Mouse (Mus musculus) embryonic facial prominence, embryonic 15.5 days (tissue): ENCODE data around the gene Impg1. TPM values are rescaled to one million over a fixed set of nuclear protein-coding genes. Genes with fewer than 3 reads are reported as not detected.
"Not testable (repeated sequence)": the region's sequence is repeated elsewhere in the genome, so short reads cannot be mapped to it uniquely, and the experiment has no call there.

Experiments used
- ATAC-seq: fragments of 200-750 bp; cut with Nextera tagmentation; 2 replicates; pipeline ENCODE4 v1.8.0; 2017; ENCODE audit warnings: low read depth, moderate TSS enrichment; ENCODE audit not compliant: insufficient number of reproducible peaks, low FRiP score, low TSS enrichment
- H3K27ac ChIP-seq: fragments of 300-500 bp; sonication (generic); replicated peaks from 2 replicates; pipeline ENCODE4 v1.5.1; 2015; ENCODE audit warnings: mild to moderate bottlenecking, inconsistent platforms
- H3K27me3 ChIP-seq: fragments of 300-500 bp; sonication (generic); 2 replicates; pipeline ENCODE4 v1.6.1; 2015; ENCODE audit warnings: inconsistent platforms
- H3K36me3 ChIP-seq: fragments of 300-500 bp; sonication (generic); 2 replicates; pipeline ENCODE4 v1.6.1; 2015; ENCODE audit warnings: mild to moderate bottlenecking, inconsistent platforms
- H3K4me1 ChIP-seq: fragments of 300-500 bp; sonication (generic); 2 replicates; pipeline ENCODE4 v1.6.1; 2015; ENCODE audit warnings: inconsistent platforms
- H3K4me2 ChIP-seq: fragments of 300-500 bp; sonication (generic); replicated peaks from 2 replicates; pipeline ENCODE4 v1.6.1; 2015; ENCODE audit warnings: mild to moderate bottlenecking, inconsistent platforms
- H3K4me3 ChIP-seq: fragments of 300-500 bp; sonication (generic); replicated peaks from 2 replicates; pipeline ENCODE4 v1.5.1; 2015; ENCODE audit warnings: mild to moderate bottlenecking, inconsistent platforms
- H3K9ac ChIP-seq: fragments of 300-500 bp; sonication (generic); 2 replicates; pipeline ENCODE4 v1.6.1; 2015; ENCODE audit warnings: inconsistent platforms
- H3K9me3 ChIP-seq: fragments of 300-500 bp; sonication (generic); replicated peaks from 2 replicates; pipeline ENCODE4 v1.6.1; 2016; ENCODE audit warnings: inconsistent platforms
- whole genome bisulfite sequencing: fragments of 180-500 bp; shearing (Covaris S2); methylation state at CpG from one replicate; pipeline ENCODE4 v1.1.7; 2015; 5-methylcytosine and 5-hydroxymethylcytosine counted together
- polyA plus RNA-seq: library from polyadenylated mRNA; unstranded; fragments of >200 nt; fragmentation: Nextera tagmentation; extraction: Ambion mirVana; gene quantifications from 2 replicates; pipeline ENCODE4 v1.2.1, GENCODE M21; 2015

Gene Impg1
- polyA plus RNA-seq, 1 experiment from 2014 or later = 0.08 TPM

DNA sequence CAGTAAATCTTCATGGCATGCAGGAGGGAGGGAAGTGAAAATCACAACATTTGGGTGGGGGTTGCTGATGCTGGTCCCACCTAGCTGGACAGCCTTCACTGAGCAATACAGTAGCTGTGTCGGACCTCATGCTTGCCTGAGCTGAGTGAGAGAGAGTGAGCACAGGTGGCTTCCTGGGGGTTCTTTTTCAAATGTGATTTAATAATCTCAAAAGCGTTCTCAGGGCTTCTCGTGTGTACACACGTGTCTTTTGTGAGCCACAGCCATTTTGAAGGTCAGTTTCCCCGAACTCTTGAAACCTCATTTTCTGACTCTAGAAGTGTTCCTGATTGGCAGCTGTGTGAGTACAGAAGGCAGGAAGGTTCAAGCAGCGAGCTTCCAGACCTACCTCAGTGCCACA is 122.8 kb downstream of the Impg1 start:
- no peaks in the 10 kb centered on the region for H3K4me1 ChIP-seq

DNA sequence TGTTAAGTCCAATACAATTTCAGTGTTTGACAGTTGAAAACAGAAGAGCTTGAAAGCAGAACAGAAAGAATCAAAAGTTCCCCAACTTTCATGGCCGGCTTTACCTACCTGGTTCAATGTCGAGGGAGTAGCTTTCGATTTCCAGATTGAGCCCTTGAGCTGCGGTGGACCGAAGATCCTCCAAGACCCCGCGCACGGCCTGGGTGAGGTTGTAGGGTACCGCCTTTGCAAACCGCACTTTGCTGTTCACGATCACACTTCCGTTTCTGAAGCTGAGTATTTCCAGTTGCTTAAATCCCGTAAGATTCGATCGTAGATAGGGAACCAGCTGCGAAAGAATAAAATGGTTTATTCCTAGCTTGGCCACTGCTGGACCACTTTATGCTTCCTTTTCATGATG is 123.5 kb downstream of the Impg1 start:
- Histone ChIP-seq H3K9me3 (no peaks in the 10 kb centered on the region), H3K4me1 (no peaks in the 10 kb centered on the region), H3K9ac (no peak overlapping the region), H3K36me3 (no peaks in the 10 kb centered on the region), H3K4me3 (no peak overlapping the region), H3K27ac (no peak overlapping the region), H3K4me2 (no peak overlapping the region), H3K27me3 (no peaks in the 10 kb centered on the region)
- 95% methylated on average over 16 of the region's 16 CpGs for WGBS
- no peak for ATAC-seq

More for the DNA sequence above, 122.8 kb downstream of the Impg1 start:
- no peak for ATAC-seq
- WGBS = 85% methylated on average over 6 of the region's 6 CpGs
- no peak overlapping the region for H3K4me3 ChIP-seq
- H3K36me3 ChIP-seq = no peaks in the 10 kb centered on the region
- no peak overlapping the region for H3K9ac ChIP-seq
- no peaks in the 10 kb centered on the region for H3K9me3 ChIP-seq
- no peaks in the 10 kb centered on the region for H3K27me3 ChIP-seq
- no peak overlapping the region for H3K27ac ChIP-seq
- no peak overlapping the region for H3K4me2 ChIP-seq

DNA sequence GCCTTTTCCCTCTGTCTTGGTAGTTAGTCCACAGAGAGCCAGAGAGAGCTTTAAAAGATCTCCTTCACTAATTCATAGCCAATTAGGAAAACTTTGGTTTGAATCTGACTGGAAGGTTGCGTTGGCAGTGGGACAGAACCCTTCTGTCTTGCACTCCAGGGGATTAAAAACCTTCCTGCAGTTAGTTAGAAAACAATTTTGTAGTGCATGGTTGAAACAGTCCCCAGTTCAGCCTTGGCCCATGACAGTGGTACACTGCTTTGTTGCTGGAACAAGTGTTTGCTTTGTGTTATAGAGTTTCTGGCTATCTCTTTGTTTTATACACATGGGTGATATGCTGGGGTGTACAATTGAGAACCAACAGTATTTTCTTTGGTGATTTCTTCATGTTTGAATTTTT is 124.4 kb downstream of the Impg1 start:
- WGBS = 42% methylated on average over 1 of the region's 1 CpGs
- no peak overlapping the region for H3K4me2 ChIP-seq
- H3K27ac ChIP-seq = no peak overlapping the region
- no peaks in the 10 kb centered on the region for H3K27me3 ChIP-seq
- H3K9me3 ChIP-seq = no peaks in the 10 kb centered on the region
- H3K9ac ChIP-seq = no peak overlapping the region
- H3K36me3 ChIP-seq = no peaks in the 10 kb centered on the region
- no peak overlapping the region for H3K4me3 ChIP-seq
- no peaks in the 10 kb centered on the region for H3K4me1 ChIP-seq
- no peak for ATAC-seq

DNA sequence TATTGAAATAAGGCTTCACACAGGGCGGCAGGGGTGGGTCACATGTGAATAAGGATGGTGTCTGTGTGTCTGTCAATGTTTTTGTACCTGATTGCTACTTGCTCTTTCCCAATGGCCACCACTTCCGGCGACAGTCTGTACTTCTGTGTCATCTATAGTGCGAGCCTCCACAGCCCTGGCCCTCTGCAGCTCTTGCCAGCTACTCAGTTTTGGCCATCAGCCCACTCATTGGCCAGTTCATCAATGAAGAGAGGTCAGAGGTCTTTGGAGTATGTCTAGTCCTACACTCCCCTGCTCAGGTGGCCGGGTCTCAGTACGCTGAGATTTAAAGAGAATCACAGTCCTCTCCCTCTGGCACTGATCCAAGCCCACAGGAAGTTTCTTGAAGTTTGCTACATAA is 127.3 kb downstream of the Impg1 start:
- H3K4me3 ChIP-seq = no peak overlapping the region
- no peak overlapping the region for H3K9ac ChIP-seq
- H3K4me1 ChIP-seq = 0 out of 2 replicates have a peak, but pooled peaks cover 5% of the 10 kb centered on the region
- H3K27ac ChIP-seq = no peak overlapping the region
- H3K27me3 ChIP-seq = no peaks in the 10 kb centered on the region
- 80% methylated on average over 6 of the region's 6 CpGs for WGBS
- H3K36me3 ChIP-seq = no peaks in the 10 kb centered on the region
- no peak overlapping the region for H3K4me2 ChIP-seq
- H3K9me3 ChIP-seq = no peaks in the 10 kb centered on the region
- ATAC-seq = no peak

DNA sequence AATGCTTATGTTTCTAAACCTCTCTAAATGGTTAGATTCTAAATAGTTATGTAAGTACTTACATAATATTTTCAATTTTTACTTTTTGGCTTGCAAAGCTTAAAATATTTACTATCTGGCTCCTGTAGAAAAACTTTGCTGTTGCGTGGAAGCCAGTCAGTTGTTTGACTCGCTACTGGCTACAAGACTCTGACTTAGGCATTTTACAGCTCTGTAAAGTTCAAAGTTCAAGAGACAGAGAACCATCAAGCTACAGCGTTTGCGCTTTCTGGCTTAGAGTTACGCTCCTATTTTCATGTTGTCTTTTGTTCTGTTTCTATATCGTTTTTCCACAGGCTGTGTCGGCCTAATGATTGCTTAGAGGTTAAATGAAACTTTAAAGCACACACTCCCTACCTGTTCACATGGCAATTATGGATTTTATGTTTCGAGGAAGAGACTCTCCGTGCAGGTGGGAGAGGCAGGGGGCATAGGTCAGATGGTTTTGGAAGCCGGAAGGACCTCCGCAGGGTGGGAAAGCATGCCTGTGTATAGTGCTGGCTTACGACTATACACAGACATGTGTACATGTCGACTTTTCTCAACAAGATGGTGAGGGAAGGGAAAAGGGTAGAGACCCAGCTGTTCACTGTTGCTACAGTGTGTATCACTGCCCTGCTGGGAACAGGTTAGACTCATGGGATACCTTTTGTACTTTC is 129.5 kb downstream of the Impg1 start:
- H3K27me3 ChIP-seq = no peaks in the 10 kb centered on the region
- no peak overlapping the region for H3K9ac ChIP-seq
- no peaks in the 10 kb centered on the region for H3K9me3 ChIP-seq
- H3K4me2 ChIP-seq = no peak overlapping the region
- no peak for ATAC-seq
- 83% methylated on average over 13 of the region's 13 CpGs for WGBS
- H3K4me3 ChIP-seq = no peak overlapping the region
- H3K4me1 ChIP-seq = peaks cover 13% of the 10 kb centered on the region; the same call in 1 of the 2 replicates
- no peak overlapping the region for H3K27ac ChIP-seq
- H3K36me3 ChIP-seq = no peaks in the 10 kb centered on the region

DNA sequence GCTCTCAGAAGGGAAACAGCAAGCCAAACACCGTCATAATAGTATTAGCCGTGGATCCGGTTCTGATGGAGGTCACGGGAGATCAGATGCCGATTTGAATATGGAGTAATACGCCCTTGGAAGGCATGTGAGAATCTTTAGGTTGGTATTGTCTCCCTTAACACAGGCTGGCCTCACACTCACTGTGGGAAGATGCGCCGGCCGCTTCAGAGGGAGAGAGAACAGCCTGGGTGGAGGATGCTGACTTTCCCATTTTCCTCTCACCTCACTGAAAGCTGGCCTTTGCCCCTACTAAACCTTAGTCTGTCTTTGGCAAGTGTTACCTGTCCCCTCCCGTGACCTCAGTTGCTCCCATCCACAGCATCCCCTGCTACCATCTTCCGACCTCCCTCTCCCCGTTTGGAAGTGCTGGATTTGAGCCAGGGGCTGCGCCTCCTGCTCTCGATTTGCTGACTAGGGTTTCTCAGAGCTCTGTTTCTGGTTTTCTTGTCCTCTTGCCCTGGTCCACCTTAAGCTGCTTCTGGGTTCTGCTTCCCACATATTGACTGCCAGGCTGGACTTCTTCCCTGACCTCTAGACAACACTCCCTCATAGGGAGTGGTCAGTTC is 131.2 kb downstream of the Impg1 start:
- peaks cover 13% of the 10 kb centered on the region; the same call in 1 of the 2 replicates for H3K4me1 ChIP-seq
- H3K36me3 ChIP-seq = no peaks in the 10 kb centered on the region
- H3K9me3 ChIP-seq = no peaks in the 10 kb centered on the region
- no peak overlapping the region for H3K27ac ChIP-seq
- no peaks in the 10 kb centered on the region for H3K27me3 ChIP-seq
- no peak overlapping the region for H3K4me3 ChIP-seq
- H3K4me2 ChIP-seq = peak overlapping the region; percentile 28
- no peak for ATAC-seq
- no peak overlapping the region for H3K9ac ChIP-seq
- 45% methylated on average over 14 of the region's 14 CpGs for WGBS

DNA sequence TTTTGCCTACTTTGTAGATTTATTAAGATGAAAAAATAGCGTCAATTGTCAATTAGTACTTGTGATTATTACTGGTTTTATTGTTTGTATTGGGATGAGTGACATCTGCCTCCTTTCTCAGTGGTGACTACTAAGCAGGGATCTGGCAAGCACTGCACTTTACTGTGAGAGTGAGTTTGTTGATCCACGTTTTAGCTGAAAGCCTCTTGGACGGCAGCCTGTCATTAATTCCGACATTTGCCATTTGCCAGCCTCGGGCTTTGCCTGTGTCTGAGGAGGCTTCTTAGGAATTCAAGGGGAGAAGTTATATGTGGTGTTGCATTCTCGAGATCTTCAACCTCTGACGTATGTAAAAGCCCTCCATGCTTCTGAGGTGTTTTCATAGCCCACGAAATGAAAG is 131.8 kb downstream of the Impg1 start:
- Histone ChIP-seq H3K27me3 (no peaks in the 10 kb centered on the region), H3K27ac (no peak overlapping the region), H3K36me3 (no peaks in the 10 kb centered on the region), H3K4me2 (peak overlapping the region; percentile 28), H3K9ac (no peak overlapping the region), H3K4me1 (peaks cover 13% of the 10 kb centered on the region; the same call in 1 of the 2 replicates), H3K4me3 (no peak overlapping the region), H3K9me3 (no peaks in the 10 kb centered on the region)
- no peak for ATAC-seq
- WGBS = 32% methylated on average over 8 of the region's 8 CpGs

DNA sequence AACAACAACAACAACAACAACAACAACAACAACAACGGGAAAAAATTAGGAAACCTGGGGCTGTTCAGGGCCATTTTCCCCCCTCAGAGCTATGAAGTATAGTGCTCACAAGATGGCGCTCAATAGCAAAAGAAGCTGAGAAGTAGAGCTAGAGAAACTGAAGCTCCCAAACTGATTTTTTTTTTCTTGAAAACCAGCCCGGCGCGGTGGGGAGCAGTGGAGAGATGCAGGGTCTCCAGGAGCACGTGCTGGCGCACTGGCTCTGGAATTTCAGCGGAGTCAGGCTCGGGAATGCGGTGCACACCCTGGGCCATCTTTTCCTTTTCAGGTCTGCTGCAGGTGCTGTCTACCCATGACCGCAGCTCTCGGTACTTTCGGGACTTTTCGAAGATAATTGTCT is 133.1 kb downstream of the Impg1 start:
- H3K4me1 ChIP-seq = peaks cover 13% of the 10 kb centered on the region; the same call in 1 of the 2 replicates
- WGBS = 16% methylated on average over 14 of the region's 14 CpGs
- no peaks in the 10 kb centered on the region for H3K27me3 ChIP-seq
- no peaks in the 10 kb centered on the region for H3K9me3 ChIP-seq
- no peaks in the 10 kb centered on the region for H3K36me3 ChIP-seq
- no peak overlapping the region for H3K9ac ChIP-seq
- peak overlapping the region; percentile 40 for H3K4me3 ChIP-seq
- no peak for ATAC-seq
- no peak overlapping the region for H3K27ac ChIP-seq
- peak overlapping the region; percentile 68 for H3K4me2 ChIP-seq

DNA sequence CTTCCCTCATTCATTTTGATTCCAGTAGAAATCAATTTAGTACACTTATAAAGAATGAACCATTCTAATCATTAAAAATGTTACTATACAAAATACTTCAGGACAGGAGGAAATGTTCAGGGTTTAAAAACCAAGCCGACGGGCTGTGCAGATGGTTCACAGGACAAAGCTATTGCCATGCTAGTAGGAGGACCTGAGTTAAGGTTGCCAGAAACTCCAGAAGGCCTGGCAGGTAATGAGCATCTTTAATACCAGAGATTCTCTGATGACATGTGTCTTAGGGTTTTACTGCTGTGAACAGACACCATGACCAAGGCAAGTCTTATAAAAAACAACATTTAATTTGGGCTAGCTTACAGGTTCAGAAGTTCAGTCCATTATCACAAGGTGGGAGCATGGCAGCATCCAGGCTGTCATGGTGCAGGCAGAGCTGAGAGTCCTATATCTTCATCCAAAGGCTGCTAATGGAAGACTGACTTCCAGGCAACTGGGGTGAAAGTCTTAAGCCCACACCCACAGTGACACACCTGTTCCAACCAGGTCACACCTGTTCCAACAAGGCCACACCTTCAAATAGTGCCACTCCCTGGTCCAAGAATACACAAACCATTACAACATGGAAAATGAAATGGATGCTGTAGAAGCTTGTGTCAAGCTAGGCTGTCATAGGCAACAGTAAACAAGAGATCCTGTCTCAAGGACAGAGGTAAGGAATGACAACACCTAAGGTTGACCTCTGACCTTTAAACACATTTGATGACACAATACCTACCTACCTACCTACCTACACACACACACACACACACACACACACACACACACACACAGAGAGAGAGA is 144.0 kb downstream of the Impg1 start:
- not testable (repeated sequence) for H3K4me1 ChIP-seq, ATAC-seq, H3K36me3 ChIP-seq, H3K4me2 ChIP-seq, H3K9ac ChIP-seq, H3K9me3 ChIP-seq, H3K4me3 ChIP-seq, H3K27ac ChIP-seq, H3K27me3 ChIP-seq
- WGBS = 87% methylated on average over 2 of the region's 2 CpGs

DNA sequence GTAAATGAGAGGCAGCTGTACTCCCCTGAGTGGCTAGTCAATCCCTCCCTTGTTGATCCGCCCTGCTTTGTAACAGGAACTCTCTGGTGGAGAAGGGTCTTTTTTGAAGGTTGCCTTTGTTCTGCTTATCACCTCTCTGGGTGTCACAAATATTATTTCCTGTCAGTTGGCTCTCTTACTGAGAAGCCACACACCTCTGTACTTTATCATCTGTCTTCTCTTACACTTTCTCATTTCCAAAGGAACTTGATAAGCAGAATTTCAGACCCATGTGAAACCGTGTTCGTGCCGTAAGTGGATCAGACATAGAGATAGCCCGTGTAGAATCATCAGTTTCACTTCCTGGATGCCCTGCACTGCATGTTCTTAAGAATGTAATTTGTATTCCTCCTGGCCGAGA is 147.3 kb downstream of the Impg1 start:
- no peaks in the 10 kb centered on the region for H3K27me3 ChIP-seq
- 81% methylated on average over 6 of the region's 6 CpGs for WGBS
- H3K9ac ChIP-seq = no peak overlapping the region
- no peaks in the 10 kb centered on the region for H3K36me3 ChIP-seq
- H3K27ac ChIP-seq = no peak overlapping the region
- no peak overlapping the region for H3K4me2 ChIP-seq
- H3K9me3 ChIP-seq = no peaks in the 10 kb centered on the region
- H3K4me3 ChIP-seq = no peak overlapping the region
- H3K4me1 ChIP-seq = no peaks in the 10 kb centered on the region
- ATAC-seq = no peak

DNA sequence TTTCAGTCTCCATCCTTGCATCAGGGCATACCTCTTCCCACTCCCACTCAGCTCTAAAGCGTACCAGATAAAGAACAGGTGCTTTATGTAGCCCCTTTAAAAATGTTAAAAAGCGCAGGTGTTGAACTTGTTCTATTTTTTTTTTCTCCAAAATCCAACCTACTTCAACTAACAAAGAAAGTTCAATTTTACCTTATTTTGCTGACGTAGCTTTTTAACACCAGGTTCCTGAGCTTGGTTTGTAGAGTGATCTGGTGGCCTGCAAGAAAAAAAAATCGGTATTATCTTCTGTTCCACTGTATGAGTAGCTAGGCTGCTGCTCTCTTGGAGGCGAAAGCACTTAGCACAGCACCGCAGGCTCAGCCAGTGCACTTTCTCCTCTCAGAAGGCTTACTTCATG is 149.4 kb downstream of the Impg1 start:
- no peak for ATAC-seq
- no peaks in the 10 kb centered on the region for H3K27me3 ChIP-seq
- H3K4me2 ChIP-seq = no peak overlapping the region
- H3K4me3 ChIP-seq = no peak overlapping the region
- H3K9ac ChIP-seq = no peak overlapping the region
- H3K36me3 ChIP-seq = no peaks in the 10 kb centered on the region
- no peaks in the 10 kb centered on the region for H3K9me3 ChIP-seq
- 92% methylated on average over 6 of the region's 6 CpGs for WGBS
- H3K27ac ChIP-seq = no peak overlapping the region
- no peaks in the 10 kb centered on the region for H3K4me1 ChIP-seq
